8 mouse cellular contexts compared by ENCODE assay signal in the genomic region with DNA sequence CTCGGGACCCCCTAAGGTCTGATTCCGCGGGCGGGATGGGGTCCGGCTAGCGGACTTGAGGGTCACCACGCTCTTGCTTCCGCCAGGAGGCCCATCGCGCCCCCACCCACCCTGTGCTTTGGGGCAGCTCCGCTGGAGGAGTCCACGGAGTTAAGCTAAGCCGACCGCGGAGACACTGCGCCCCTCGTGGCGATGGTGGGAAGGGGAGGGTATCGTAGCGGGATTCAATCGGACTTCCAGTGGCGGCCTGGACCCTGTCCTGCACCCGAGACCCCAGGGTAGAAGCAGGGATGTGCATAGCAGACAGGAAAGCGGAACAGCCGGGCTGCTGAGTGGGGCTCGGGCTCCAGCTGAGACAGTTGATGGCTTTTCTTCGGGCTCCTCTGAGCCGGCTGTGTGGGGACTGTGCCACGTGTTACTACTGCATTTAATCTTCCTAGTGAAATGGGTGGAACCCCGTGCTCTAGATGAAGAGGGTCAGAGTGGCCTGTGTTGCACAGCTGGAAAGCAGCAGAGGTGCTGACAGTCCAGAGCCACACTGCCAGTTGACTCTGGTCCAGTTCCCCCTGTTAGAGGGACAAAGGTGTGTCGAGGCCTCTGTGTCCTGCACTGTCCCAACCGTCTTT. TPM values are rescaled to one million over a fixed set of nuclear protein-coding genes. Genes with fewer than 3 reads are reported as not detected.
DNase-seq lines count a peak whose midpoint lies in the region; ATAC-seq and TF ChIP-seq lines count a peak whose summit lies in the region.

No protein-coding gene starts in this region.

- H3K9ac ChIP-seq in forebrain, embryonic 15.5 days (replicated peaks) = peak overlapping the region; percentile 46
- H3K9ac ChIP-seq in lung, embryonic 14.5 days = peak overlapping the region; percentile 52

- TF ChIP-seq POLR2A in olfactory bulb, adult 2 months (IDR thresholded peaks at IDR 0.05; ENCODE audit: insufficient read depth, low read depth, low read length) = no peak

- intact Hi-C loops in heart, postnatal 14 days (cut with DNase I) = loop anchor here (1.0 to 2.0 kb wide), 2 partner anchors 68 to 88 kb away; no protein-coding TSS in a partner anchor

- peaks cover 75% of the 10 kb centered on the region for H3K27me3 ChIP-seq in E14TG2a.4 (ENCODE audit: insufficient read depth, low read length)
- H3K27me3 ChIP-seq in forebrain, embryonic 15.5 days = peaks cover 40% of the 10 kb centered on the region
- H3K27me3 ChIP-seq in lung, embryonic 14.5 days (ENCODE audit: insufficient read depth, low read length) = peaks cover 31% of the 10 kb centered on the region

- no peaks in the 10 kb centered on the region for H3K9me3 ChIP-seq in E14TG2a.4 (ENCODE audit: low read length)
- no peaks in the 10 kb centered on the region for H3K9me3 ChIP-seq in forebrain, embryonic 15.5 days
- no peaks in the 10 kb centered on the region for H3K9me3 ChIP-seq in lung, embryonic 14.5 days (ENCODE audit: low read depth, low read length)

- peak overlapping the region; percentile 73 for H3K4me3 ChIP-seq in E14TG2a.4 (replicated peaks; ENCODE audit: low read length)
- peak overlapping the region; percentile 52 for H3K4me3 ChIP-seq in forebrain, embryonic 15.5 days
- H3K4me3 ChIP-seq in lung, embryonic 14.5 days (ENCODE audit: low read depth, low read length) = peak overlapping the region; percentile 55
- H3K4me3 ChIP-seq in olfactory bulb, adult 2 months (ENCODE audit: insufficient read depth, low read depth, low read length) = peak overlapping the region; percentile 56

- peaks cover 32% of the 10 kb centered on the region for H3K4me1 ChIP-seq in E14TG2a.4 (replicated peaks; ENCODE audit: low read depth, low read length)
- peaks cover 15% of the 10 kb centered on the region for H3K4me1 ChIP-seq in forebrain, embryonic 15.5 days
- peaks cover 5% of the 10 kb centered on the region for H3K4me1 ChIP-seq in lung, embryonic 14.5 days (ENCODE audit: insufficient read depth)
- peaks cover 29% of the 10 kb centered on the region for H3K4me1 ChIP-seq in olfactory bulb, adult 2 months (ENCODE audit: control insufficient read depth, insufficient read depth, low read length)

- no peak overlapping the region for H3K27ac ChIP-seq in forebrain, embryonic 15.5 days (replicated peaks)
- H3K27ac ChIP-seq in lung, embryonic 14.5 days (ENCODE audit: low read depth) = no peak overlapping the region
- no peak overlapping the region for H3K27ac ChIP-seq in olfactory bulb, adult 2 months (ENCODE audit: insufficient read depth, low read depth, low read length)

- WGBS in forebrain, embryonic 15.5 days = 5% methylated on average over 32 of the region's 32 CpGs
- 4% methylated on average over 32 of the region's 32 CpGs for WGBS in lung, embryonic 14.5 days
- WGBS in olfactory bulb, adult 2 months = 4% methylated on average over 32 of the region's 32 CpGs

- peak; percentile 53 for TF ChIP-seq CTCF in E14TG2a.4 (conservative IDR thresholded peaks at IDR 0.05; ENCODE audit: low read length)
- peak; percentile 95 for TF ChIP-seq CTCF in lung, embryonic 14.5 days (IDR thresholded peaks at IDR 0.05; ENCODE audit: low read depth)
- TF ChIP-seq CTCF in olfactory bulb, adult 2 months (IDR thresholded peaks at IDR 0.05; ENCODE audit: insufficient read depth, low read depth, low read length) = peak; percentile 70

- peak; percentile 47; the same call in 1 of the 2 replicates for ATAC-seq in cerebellum, adult (ENCODE audit: insufficient number of reproducible peaks, low FRiP score, low TSS enrichment)
- peak; percentile 74; the same call in 1 of the 2 replicates for ATAC-seq in forebrain, embryonic 15.5 days (replicated peaks)
- peak; percentile 79 for ATAC-seq in lung, embryonic 14.5 days (ENCODE audit: insufficient read depth)

- peak overlapping the region; percentile 96 for H3K4me2 ChIP-seq in forebrain, embryonic 15.5 days (replicated peaks)
- H3K4me2 ChIP-seq in lung, embryonic 14.5 days = peak overlapping the region; percentile 96

- DNase-seq in heart, postnatal 14 days = peak; percentile 79 to 84
- DNase-seq in layer of hippocampus, adult 18-20 months (ENCODE audit: low spot score in 2 of 2) = peak; percentile 61 to 79
- peak; percentile 90 for DNase-seq in lung, embryonic 14.5 days
- peak; percentile 51 to 59 for DNase-seq in thymus, postnatal 36 days

- no peaks in the 10 kb centered on the region for H3K36me3 ChIP-seq in E14TG2a.4 (ENCODE audit: insufficient read depth, low read length)
- no peaks in the 10 kb centered on the region for H3K36me3 ChIP-seq in forebrain, embryonic 15.5 days
- H3K36me3 ChIP-seq in lung, embryonic 14.5 days (ENCODE audit: insufficient read depth) = no peaks in the 10 kb centered on the region

RNA-seq across cellular contexts. Expression of a gene that starts 51.1 kb away (rescaled TPM):
- 0.89 and 0.92 TPM in 2 replicates for polyA plus RNA-seq in forebrain, embryonic 15.5 days (2015; fragmentation: Nextera tagmentation; extraction: Ambion mirVana)
- 10 to 100 TPM; 25.5 to 26.9 TPM for total RNA-seq in heart, postnatal 14 days (2021)
- 10 to 100 TPM; 43.7 to 52.2 TPM for total RNA-seq in layer of hippocampus, adult 18-20 months (2021)
- polyA plus RNA-seq in lung, embryonic 14.5 days (2014; fragmentation: Nextera tagmentation; extraction: Ambion mirVana) = 2.7 and 2.9 TPM in 2 replicates
- not detected in 2 replicates for polyA plus RNA-seq in olfactory bulb, adult 2 months (2012; ENCODE audit: insufficient read depth, insufficient read length, low replicate concordance, missing spikeins)
